Mouse (Mus musculus): ENCODE results near the gene Gm13090.

Gm13090 gene

GRCm38 (mm10) chr4:151096334-151097103 lies 7.1 kb downstream of the Gm13090 start:
- in situ Hi-C loops (cut with MboI, MseI) = no loop called here

GRCm38 (mm10) chr4:151097104-151097438 lies 7.7 kb downstream of the Gm13090 start:
- in situ Hi-C loops (cut with MboI, MseI) = no loop called here

- in situ Hi-C loops (cut with MboI, MseI) = no loop called here
Measured at GRCm38 (mm10) chr4:151103646-151104045, 14.3 kb downstream of the Gm13090 start.

- in situ Hi-C loops (cut with MboI, MseI) = no loop called here
Measured at GRCm38 (mm10) chr4:151104147-151104546, 14.8 kb downstream of the Gm13090 start.

GRCm38 (mm10) chr4:151105886-151106285 lies 16.5 kb downstream of the Gm13090 start:
- in situ Hi-C loops (cut with MboI, MseI) = no loop called here

- in situ Hi-C loops (cut with MboI, MseI) = no loop called here
Measured at GRCm38 (mm10) chr4:151106468-151106867, 17.1 kb downstream of the Gm13090 start.

- in situ Hi-C loops (cut with MboI, MseI) = no loop called here
Measured at GRCm38 (mm10) chr4:151107131-151108001, 18.0 kb downstream of the Gm13090 start.

GRCm38 (mm10) chr4:151108028-151108771 lies 18.8 kb downstream of the Gm13090 start:
- in situ Hi-C loops (cut with MboI, MseI) = no loop called here

GRCm38 (mm10) chr4:151108834-151109241 lies 19.5 kb downstream of the Gm13090 start:
- in situ Hi-C loops (cut with MboI, MseI) = no loop called here

- in situ Hi-C loops (cut with MboI, MseI) = no loop called here
Measured at GRCm38 (mm10) chr4:151111226-151111625, 21.9 kb downstream of the Gm13090 start.

- in situ Hi-C loops (cut with MboI, MseI) = no loop called here
Measured at GRCm38 (mm10) chr4:151114574-151114973, 25.2 kb downstream of the Gm13090 start.

GRCm38 (mm10) chr4:151118883-151119282 lies 29.5 kb downstream of the Gm13090 start:
- in situ Hi-C loops (cut with MboI, MseI) = no loop called here

GRCm38 (mm10) chr4:151127636-151128548 lies 38.5 kb downstream of the Gm13090 start:
- in situ Hi-C loops (cut with MboI, MseI) = loop anchor here (5.0 kb wide), 1 partner anchor 151 kb away; no protein-coding TSS in a partner anchor

GRCm38 (mm10) chr4:151128641-151129541 lies 39.5 kb downstream of the Gm13090 start:
- in situ Hi-C loops (cut with MboI, MseI) = loop anchor here (5.0 kb wide), 1 partner anchor 152 kb away; no protein-coding TSS in a partner anchor

GRCm38 (mm10) chr4:151129725-151130557 lies 40.6 kb downstream of the Gm13090 start:
- in situ Hi-C loops (cut with MboI, MseI) = loop anchor here (5.0 kb wide), 1 partner anchor 153 kb away; no protein-coding TSS in a partner anchor

GRCm38 (mm10) chr4:151130756-151131490 lies 41.6 kb downstream of the Gm13090 start:
- in situ Hi-C loops (cut with MboI, MseI) = no loop called here

- in situ Hi-C loops (cut with MboI, MseI) = no loop called here
Measured at GRCm38 (mm10) chr4:151132493-151132892, 43.1 kb downstream of the Gm13090 start.

GRCm38 (mm10) chr4:151133760-151134159 lies 44.4 kb downstream of the Gm13090 start:
- in situ Hi-C loops (cut with MboI, MseI) = no loop called here
